In the genomic region with DNA sequence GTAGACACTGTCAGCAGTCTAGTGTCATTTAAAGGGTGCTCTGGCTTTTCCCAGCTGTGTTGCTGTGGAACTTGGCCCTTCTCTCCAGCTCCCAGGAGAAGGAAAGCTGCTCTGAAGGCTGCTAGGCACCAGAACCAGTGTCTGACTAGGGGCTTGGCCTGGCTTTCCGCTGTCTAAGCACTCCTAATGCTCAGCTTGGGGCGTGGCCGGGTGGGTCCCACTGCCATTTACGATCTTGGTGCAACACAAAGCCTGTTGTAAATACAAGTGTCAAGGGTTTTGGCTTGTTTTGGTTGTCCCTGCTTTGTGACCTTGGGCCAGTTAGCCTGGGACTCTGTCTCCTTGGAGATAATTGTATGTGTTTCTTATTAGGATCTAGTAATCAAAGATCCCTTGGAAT, we compare ENCODE assay signal across 11 mouse cellular contexts. TPM values are rescaled to one million over a fixed set of nuclear protein-coding genes. Genes with fewer than 3 reads are reported as not detected.
DNase-seq lines count a peak whose midpoint lies in the region; ATAC-seq and TF ChIP-seq lines count a peak whose summit lies in the region.
"Had no signal": no experiment of that assay in that cellular context is flagged by ENCODE, and none has a peak within 500 bp of the region (broad histone marks: within the 10 kb centered on the region; RNA-seq: fewer than 3 reads in every experiment).

No protein-coding gene starts in this region.

- peaks cover 40% of the 10 kb centered on the region for H3K4me1 ChIP-seq in intestine, embryonic 14.5 days (replicated peaks; ENCODE audit: control insufficient read depth, insufficient read depth, low read length)
- H3K4me1 ChIP-seq in intestine, postnatal 0 days (replicated peaks; ENCODE audit: control insufficient read depth, insufficient read depth, low read length), result peaks cover 4% of the 10 kb centered on the region; the same call in 1 of the 2 replicates
- H3K4me1 ChIP-seq in E14TG2a.4 (replicated peaks; ENCODE audit: low read depth, low read length) (peaks cover 74% of the 10 kb centered on the region), ES-E14 (ENCODE audit: control insufficient read depth in 2 of 2, insufficient read depth in 2 of 2, low read length in 2 of 2, poor library complexity in 1 of 2) (peaks cover 9 to 41% of the 10 kb centered on the region in 2 experiments)
- peaks cover 56% of the 10 kb centered on the region for H3K4me1 ChIP-seq in limb, embryonic 14.5 days (ENCODE audit: control insufficient read depth, insufficient read depth, low read length)

- no peaks in the 10 kb centered on the region for H3K27me3 ChIP-seq in intestine, embryonic 14.5 days (replicated peaks; ENCODE audit: control insufficient read depth, insufficient read depth, low read length)
- no peaks in the 10 kb centered on the region for H3K27me3 ChIP-seq in intestine, postnatal 0 days (replicated peaks; ENCODE audit: control insufficient read depth, insufficient read depth, low read length)
- H3K27me3 ChIP-seq in E14TG2a.4 (ENCODE audit: insufficient read depth, low read length), result no peaks in the 10 kb centered on the region
- no peaks in the 10 kb centered on the region for H3K27me3 ChIP-seq in limb, embryonic 14.5 days (ENCODE audit: control insufficient read depth, insufficient read depth, low read length)
- H3K27me3 ChIP-seq: liver, embryonic 15.5 days had no signal

- DNase-seq in intestine, embryonic 14.5 days (ENCODE audit: low spot score), result peak; percentile 61
- peak; percentile 52 for DNase-seq in ES-E14 (ENCODE audit: low read depth, low spot score)
- DNase-seq in limb, embryonic 14.5 days (ENCODE audit: low spot score), result no peak
- no peak for DNase-seq in testis, postnatal 10 days (ENCODE audit: low spot score)
- no peak for DNase-seq in cerebellum, postnatal 10 days
- DNase-seq: layer of hippocampus, adult 9-11 months; thymus, postnatal 36 days had no signal

- no peak for TF ChIP-seq CTCF in intestine, postnatal 0 days (IDR thresholded peaks at IDR 0.05; ENCODE audit: low read depth)
- TF ChIP-seq CTCF in E14TG2a.4 (conservative IDR thresholded peaks at IDR 0.05; ENCODE audit: low read length), result no peak

- no peak for TF ChIP-seq POLR2A in limb, embryonic 14.5 days (IDR thresholded peaks at IDR 0.05; ENCODE audit: borderline replicate concordance, extremely low read depth, insufficient read depth, insufficient read length)

- no peak for ATAC-seq in intestine, embryonic 14.5 days (replicated peaks; ENCODE audit: low FRiP score, low TSS enrichment, low read depth)
- ATAC-seq in intestine, postnatal 0 days, result no peak
- no peak for ATAC-seq in limb, embryonic 14.5 days (ENCODE audit: low FRiP score, low read depth)
- ATAC-seq: forebrain, embryonic 14.5 days had no signal

- no peaks in the 10 kb centered on the region for H3K36me3 ChIP-seq in intestine, embryonic 14.5 days (ENCODE audit: control insufficient read depth, insufficient read depth, low read length)
- no peaks in the 10 kb centered on the region for H3K36me3 ChIP-seq in intestine, postnatal 0 days (ENCODE audit: control insufficient read depth, insufficient read depth)
- H3K36me3 ChIP-seq in E14TG2a.4 (ENCODE audit: insufficient read depth, low read length), result no peaks in the 10 kb centered on the region
- H3K36me3 ChIP-seq in ES-E14 (ENCODE audit: control insufficient read depth, insufficient read depth, low read length, poor library complexity, severe bottlenecking), result no peaks in the 10 kb centered on the region
- no peaks in the 10 kb centered on the region for H3K36me3 ChIP-seq in limb, embryonic 14.5 days (ENCODE audit: control insufficient read depth, insufficient read depth, low read length)
- H3K36me3 ChIP-seq: liver, embryonic 15.5 days had no signal

- in situ Hi-C loops in ES-E14 (cut with MboI; ENCODE audit: low sequenced_read_pairs in 2 of 2, unreplicated experiment in 2 of 2), result no loop called here

- WGBS in intestine, embryonic 14.5 days, result 53% methylated on average over 4 of the region's 4 CpGs
- 36% methylated on average over 4 of the region's 4 CpGs for WGBS in intestine, postnatal 0 days
- WGBS in limb, embryonic 14.5 days, result 25% methylated on average over 4 of the region's 4 CpGs

- H3K9ac ChIP-seq in intestine, embryonic 14.5 days (ENCODE audit: low read length), result no peak overlapping the region
- H3K9ac ChIP-seq in intestine, postnatal 0 days (ENCODE audit: low read depth, low read length), result no peak overlapping the region
- H3K9ac ChIP-seq in ES-E14 (ENCODE audit: insufficient read depth, low read depth, low read length, poor library complexity, severe bottlenecking), result no peak overlapping the region
- no peak overlapping the region for H3K9ac ChIP-seq in limb, embryonic 14.5 days (ENCODE audit: low read depth, low read length, severe bottlenecking)
- H3K9ac ChIP-seq: liver, embryonic 15.5 days had no signal

- no peak overlapping the region for H3K4me2 ChIP-seq in intestine, embryonic 14.5 days (ENCODE audit: low read length)
- no peak overlapping the region for H3K4me2 ChIP-seq in intestine, postnatal 0 days (replicated peaks; ENCODE audit: low read depth)
- H3K4me2 ChIP-seq in limb, embryonic 14.5 days (replicated peaks; ENCODE audit: low read depth, low read length, severe bottlenecking), result no peak overlapping the region
- H3K4me2 ChIP-seq: liver, embryonic 15.5 days had no signal

- no peak overlapping the region for H3K4me3 ChIP-seq in intestine, embryonic 14.5 days (ENCODE audit: low read depth, low read length)
- H3K4me3 ChIP-seq in intestine, postnatal 0 days (ENCODE audit: low read depth, low read length), result no peak overlapping the region
- H3K4me3 ChIP-seq in E14TG2a.4 (replicated peaks; ENCODE audit: low read length) (peak overlapping the region; percentile 45), ES-E14 (ENCODE audit: insufficient read depth in 1 of 2, low read depth in 1 of 2, low read length in 2 of 2, poor library complexity in 1 of 2, severe bottlenecking in 1 of 2) (no peak overlapping the region)
- no peak overlapping the region for H3K4me3 ChIP-seq in limb, embryonic 14.5 days (replicated peaks; ENCODE audit: low read length)
- H3K4me3 ChIP-seq: liver, embryonic 15.5 days had no signal

- no peaks in the 10 kb centered on the region for H3K9me3 ChIP-seq in intestine, embryonic 14.5 days (ENCODE audit: control insufficient read depth, low read length)
- H3K9me3 ChIP-seq in intestine, postnatal 0 days (ENCODE audit: control insufficient read depth), result no peaks in the 10 kb centered on the region
- no peaks in the 10 kb centered on the region for H3K9me3 ChIP-seq in E14TG2a.4 (ENCODE audit: low read length)
- H3K9me3 ChIP-seq in ES-E14 (ENCODE audit: control insufficient read depth, insufficient read depth, low read depth, low read length), result no peaks in the 10 kb centered on the region
- H3K9me3 ChIP-seq in limb, embryonic 14.5 days (ENCODE audit: control insufficient read depth, low read length), result no peaks in the 10 kb centered on the region
- H3K9me3 ChIP-seq: liver, embryonic 15.5 days had no signal

- no peak overlapping the region for H3K27ac ChIP-seq in intestine, embryonic 14.5 days (ENCODE audit: low read depth)
- H3K27ac ChIP-seq in intestine, postnatal 0 days (ENCODE audit: low read depth, low read length), result no peak overlapping the region
- H3K27ac ChIP-seq in ES-E14 (ENCODE audit: insufficient read depth, low read depth, low read length, poor library complexity, severe bottlenecking), result peak overlapping the region; percentile 63; the same call in 1 of the 2 replicates
- peak overlapping the region; percentile 48; the same call in 1 of the 2 replicates for H3K27ac ChIP-seq in limb, embryonic 14.5 days (replicated peaks; ENCODE audit: low read depth, low read length)
- H3K27ac ChIP-seq: liver, embryonic 15.5 days had no signal

TF ChIP-seq in ES-E14, 5 proteins besides CTCF, POLR2A, EP300 and RAD21:
- TF ChIP-seq ZC3H11A (IDR thresholded peaks at IDR 0.05; ENCODE audit: borderline replicate concordance, low read depth, low read length), result no peak
- no peak for TF ChIP-seq MAFK (IDR thresholded peaks at IDR 0.05; ENCODE audit: insufficient read depth, low read depth, low read length)
- no peak for TF ChIP-seq CHD2 (IDR thresholded peaks at IDR 0.05; ENCODE audit: low read depth, low read length)
- no peak for TF ChIP-seq HCFC1 (IDR thresholded peaks at IDR 0.05; ENCODE audit: borderline replicate concordance, insufficient read depth, low read length)
- TF ChIP-seq ZNF384 (IDR thresholded peaks at IDR 0.05; ENCODE audit: low read depth, low read length), result no peak

RNA-seq across cellular contexts. Expression of a gene that starts 30.7 kb away (rescaled TPM):
- 59.7 and 66.0 TPM in 2 replicates for polyA plus RNA-seq in intestine, embryonic 14.5 days (2014; fragmentation: Nextera tagmentation; extraction: Ambion mirVana)
- 26.1 and 28.6 TPM in 2 replicates for polyA plus RNA-seq in intestine, postnatal 0 days (2015; fragmentation: Nextera tagmentation; extraction: Ambion mirVana)
- 25.5 and 35.8 TPM in 2 replicates for total RNA-seq in ES-E14 (2012; rRNA removed)
- polyA plus RNA-seq in limb, embryonic 14.5 days (2012; rRNA removed), result 36.4 and 43.1 TPM in 2 replicates
- 65.2 and 70.4 TPM in 2 replicates for polyA plus RNA-seq in limb, embryonic 14.5 days (2014; fragmentation: Nextera tagmentation; extraction: Ambion mirVana)

RNA-seq across cellular contexts. Expression of a gene that starts 31.2 kb away (rescaled TPM):
- polyA plus RNA-seq in intestine, embryonic 14.5 days (2014; fragmentation: Nextera tagmentation; extraction: Ambion mirVana), result 16.4 and 16.9 TPM in 2 replicates
- polyA plus RNA-seq in intestine, postnatal 0 days (2015; fragmentation: Nextera tagmentation; extraction: Ambion mirVana), result 9.8 and 10.0 TPM in 2 replicates
- 20.9 and 24.7 TPM in 2 replicates for total RNA-seq in ES-E14 (2012; rRNA removed)
- polyA plus RNA-seq in limb, embryonic 14.5 days (2012; rRNA removed), result 40.6 and 54.4 TPM in 2 replicates
- 14.6 and 15.5 TPM in 2 replicates for polyA plus RNA-seq in limb, embryonic 14.5 days (2014; fragmentation: Nextera tagmentation; extraction: Ambion mirVana)

Comparison
In these comparisons a context has a peak if more than half of its experiments do, and no peak if none do; other contexts are left out.
1. DNase-seq: peak in intestine, embryonic 14.5 days (single experiment) and ES-E14 (single experiment); none in limb, embryonic 14.5 days (single experiment), testis, postnatal 10 days (single experiment) and cerebellum, postnatal 10 days (0 of 2).
2. H3K27ac ChIP-seq: peak in ES-E14 (single experiment) and limb, embryonic 14.5 days (single experiment); none in intestine, embryonic 14.5 days (single experiment) and intestine, postnatal 0 days (single experiment).